Mouse (Mus musculus): ENCODE results near the gene Fbxl16. TPM values are rescaled to one million over a fixed set of nuclear protein-coding genes. Genes with fewer than 3 reads are reported as not detected.
A peak's percentile ranks its signal among the peaks of the same experiment; 100 is the strongest.

The Fbxl16 gene
- total RNA-seq, 2 experiments from 2014 or later: 130 to 132 TPM

GRCm38 (mm10) chr17:25827011-25827410 lies 18.1 kb downstream of the Fbxl16 start:
- intact Hi-C loops (cut with DNase I): no loop called here
- DNase-seq: no peak

GRCm38 (mm10) chr17:25827546-25828222 lies 18.8 kb downstream of the Fbxl16 start:
- intact Hi-C loops (cut with DNase I): no loop called here
- no peak for DNase-seq

- DNase-seq: no peak
- intact Hi-C loops (cut with DNase I): no loop called here
Measured at GRCm38 (mm10) chr17:25828223-25828594, 19.3 kb downstream of the Fbxl16 start.

- intact Hi-C loops (cut with DNase I): no loop called here
- DNase-seq: peak; percentile 83
Measured at GRCm38 (mm10) chr17:25828712-25829557, 20.1 kb downstream of the Fbxl16 start, which contains the start of gene Jmjd8. Gene Jmjd8 (plus strand): TSS chr17:25828867.

- intact Hi-C loops (cut with DNase I): no loop called here
- no peak for DNase-seq
Measured at GRCm38 (mm10) chr17:25829558-25830017, 20.7 kb downstream of the Fbxl16 start.

- no peak for DNase-seq
- intact Hi-C loops (cut with DNase I): no loop called here
Measured at GRCm38 (mm10) chr17:25830200-25830753, 21.4 kb downstream of the Fbxl16 start.

GRCm38 (mm10) chr17:25830806-25831431 lies 22.0 kb downstream of the Fbxl16 start:
- intact Hi-C loops (cut with DNase I): no loop called here
- no peak for DNase-seq

- no peak for DNase-seq
- intact Hi-C loops (cut with DNase I): no loop called here
Measured at GRCm38 (mm10) chr17:25831451-25832281, 22.8 kb downstream of the Fbxl16 start.

GRCm38 (mm10) chr17:25832436-25833290 lies 23.8 kb downstream of the Fbxl16 start:
- DNase-seq: peak; percentile 99
- intact Hi-C loops (cut with DNase I): no loop called here

GRCm38 (mm10) chr17:25833291-25833663 lies 24.4 kb downstream of the Fbxl16 start, which contains the start of gene Stub1:
Gene Stub1 (minus strand): TSS chr17:25833404.
- DNase-seq: peak; percentile 93
- intact Hi-C loops (cut with DNase I): no loop called here

GRCm38 (mm10) chr17:25833961-25834594 lies 25.2 kb downstream of the Fbxl16 start:
- no peak for DNase-seq
- intact Hi-C loops (cut with DNase I): no loop called here

- no peak for DNase-seq
- intact Hi-C loops (cut with DNase I): no loop called here
Measured at GRCm38 (mm10) chr17:25834595-25835222, 25.8 kb downstream of the Fbxl16 start.

- intact Hi-C loops (cut with DNase I): no loop called here
Measured at GRCm38 (mm10) chr17:25835301-25835700, 26.4 kb downstream of the Fbxl16 start.

GRCm38 (mm10) chr17:25835816-25836215 lies 26.9 kb downstream of the Fbxl16 start:
- DNase-seq: no peak

More at GRCm38 (mm10) chr17:25835301-25835700, 26.4 kb downstream of the Fbxl16 start:
- no peak for DNase-seq

GRCm38 (mm10) chr17:25836397-25837075 lies 27.7 kb downstream of the Fbxl16 start:
- peak; percentile 78 for DNase-seq

More at GRCm38 (mm10) chr17:25835816-25836215, 26.9 kb downstream of the Fbxl16 start:
- intact Hi-C loops (cut with DNase I): no loop called here

GRCm38 (mm10) chr17:25837076-25837410 lies 28.2 kb downstream of the Fbxl16 start, which contains the start of gene Rhbdl1:
Gene Rhbdl1 (minus strand): TSS chr17:25837295.
- intact Hi-C loops (cut with DNase I): no loop called here
- peak; percentile 82 for DNase-seq

More at GRCm38 (mm10) chr17:25836397-25837075, 27.7 kb downstream of the Fbxl16 start:
- intact Hi-C loops (cut with DNase I): no loop called here

- intact Hi-C loops (cut with DNase I): no loop called here
- no peak for DNase-seq
Measured at GRCm38 (mm10) chr17:25837533-25837932, 28.6 kb downstream of the Fbxl16 start.

GRCm38 (mm10) chr17:25838904-25839303 lies 30.0 kb downstream of the Fbxl16 start:
- no peak for DNase-seq
- intact Hi-C loops (cut with DNase I): no loop called here
